ENCODE assay signal across 30 mouse cellular contexts in genomic region chr17:34384699-34385098, GRCm38 (mm10). TPM values are rescaled to one million over a fixed set of nuclear protein-coding genes. Genes with fewer than 3 reads are reported as not detected.
A peak's percentile ranks its signal among the peaks of the same experiment; 100 is the strongest.
DNase-seq lines count a peak whose midpoint lies in the region; ATAC-seq and TF ChIP-seq lines count a peak whose summit lies in the region.
"Had no signal": no experiment of that assay in that cellular context is flagged by ENCODE, and none has a peak within 500 bp of the region (broad histone marks: within the 10 kb centered on the region; RNA-seq: fewer than 3 reads in every experiment).

No protein-coding gene starts in this region.

- no peaks in the 10 kb centered on the region for H3K4me1 ChIP-seq in heart, embryonic 12.5 days (replicated peaks)
- H3K4me1 ChIP-seq in stomach, embryonic 16.5 days (ENCODE audit: control insufficient read depth, insufficient read depth, low read length): no peaks in the 10 kb centered on the region
- H3K4me1 ChIP-seq in stomach, postnatal 0 days (replicated peaks; ENCODE audit: control insufficient read depth, insufficient read depth): no peaks in the 10 kb centered on the region
- H3K4me1 ChIP-seq: embryonic facial prominence, embryonic 13.5 days; embryonic facial prominence, embryonic 15.5 days; forebrain, embryonic 10.5 days; forebrain, embryonic 12.5 days had no signal

- ATAC-seq in heart, embryonic 12.5 days (ENCODE audit: insufficient number of reproducible peaks, low FRiP score): no peak
- ATAC-seq in stomach, embryonic 16.5 days (ENCODE audit: insufficient read depth, low FRiP score): peak; percentile 47; the same call in 1 of the 2 replicates
- no peak for ATAC-seq in stomach, postnatal 0 days (ENCODE audit: low FRiP score, low TSS enrichment)
- ATAC-seq: forebrain, embryonic 14.5 days; forebrain, embryonic 16.5 days had no signal

- TF ChIP-seq CTCF in stomach, postnatal 0 days (IDR thresholded peaks at IDR 0.05; ENCODE audit: low read depth): no peak

- H3K9me3 ChIP-seq in heart, embryonic 12.5 days (replicated peaks): no peaks in the 10 kb centered on the region
- no peaks in the 10 kb centered on the region for H3K9me3 ChIP-seq in stomach, embryonic 16.5 days (replicated peaks; ENCODE audit: control insufficient read depth, low read length)
- no peaks in the 10 kb centered on the region for H3K9me3 ChIP-seq in stomach, postnatal 0 days (ENCODE audit: control insufficient read depth, low read length)
- H3K9me3 ChIP-seq: embryonic facial prominence, embryonic 13.5 days; embryonic facial prominence, embryonic 15.5 days; forebrain, embryonic 12.5 days had no signal

- no peak overlapping the region for H3K9ac ChIP-seq in heart, embryonic 12.5 days
- H3K9ac ChIP-seq in stomach, embryonic 16.5 days (ENCODE audit: low read length): no peak overlapping the region
- H3K9ac ChIP-seq in stomach, postnatal 0 days (ENCODE audit: low read length): no peak overlapping the region
- H3K9ac ChIP-seq: embryonic facial prominence, embryonic 13.5 days; embryonic facial prominence, embryonic 15.5 days; forebrain, embryonic 12.5 days had no signal

- 72% methylated on average over 3 of the region's 3 CpGs for WGBS in heart, embryonic 12.5 days
- WGBS in stomach, embryonic 16.5 days: 68% methylated on average over 3 of the region's 3 CpGs
- WGBS in stomach, postnatal 0 days: 65% methylated on average over 3 of the region's 3 CpGs

- no peaks in the 10 kb centered on the region for H3K36me3 ChIP-seq in heart, embryonic 12.5 days
- H3K36me3 ChIP-seq in stomach, embryonic 16.5 days (ENCODE audit: control insufficient read depth, insufficient read depth, low read length): no peaks in the 10 kb centered on the region
- no peaks in the 10 kb centered on the region for H3K36me3 ChIP-seq in stomach, postnatal 0 days (ENCODE audit: control insufficient read depth, insufficient read depth, low read length)
- H3K36me3 ChIP-seq: embryonic facial prominence, embryonic 13.5 days; embryonic facial prominence, embryonic 15.5 days; forebrain, embryonic 10.5 days; forebrain, embryonic 12.5 days had no signal

- no peak overlapping the region for H3K4me3 ChIP-seq in heart, embryonic 12.5 days
- no peak overlapping the region for H3K4me3 ChIP-seq in stomach, embryonic 16.5 days (replicated peaks; ENCODE audit: low read length)
- H3K4me3 ChIP-seq in stomach, postnatal 0 days (ENCODE audit: low read depth, low read length): no peak overlapping the region
- H3K4me3 ChIP-seq: embryonic facial prominence, embryonic 13.5 days; embryonic facial prominence, embryonic 15.5 days; erythroblast, embryonic 14.5 days; forebrain, embryonic 10.5 days; forebrain, embryonic 12.5 days had no signal

- DNase-seq in heart, adult 11 months: peak; percentile 86
- no peak for DNase-seq in stomach, postnatal 0 days (ENCODE audit: low spot score)
- peak; percentile 6 for DNase-seq in telencephalon, adult 2 months (ENCODE audit: low read depth, low spot score)
- DNase-seq in testis, postnatal 14 days (ENCODE audit: low spot score): peak; percentile 15
- DNase-seq in right cerebral cortex, postnatal 10 days (ENCODE audit: low spot score in 2 of 2): no peak
- no peak for DNase-seq in gastrocnemius, postnatal 10 days
- DNase-seq: adrenal gland, adult 2 months; adrenal gland, postnatal 10 days; adrenal gland, postnatal 25 days; cerebellum, adult 11-12 months; cerebellum, adult 2 months; cerebellum, adult 9-11 months; cerebellum, postnatal 14 days; cerebellum, postnatal 36 days; embryo, embryonic 11 days had no signal

- no peak overlapping the region for H3K4me2 ChIP-seq in heart, embryonic 12.5 days
- no peak overlapping the region for H3K4me2 ChIP-seq in stomach, embryonic 16.5 days (ENCODE audit: low read depth, low read length)
- no peak overlapping the region for H3K4me2 ChIP-seq in stomach, postnatal 0 days (replicated peaks; ENCODE audit: low read depth)
- H3K4me2 ChIP-seq: embryonic facial prominence, embryonic 13.5 days; embryonic facial prominence, embryonic 15.5 days; forebrain, embryonic 12.5 days had no signal

- no peak overlapping the region for H3K27ac ChIP-seq in heart, embryonic 12.5 days (ENCODE audit: poor library complexity, severe bottlenecking)
- H3K27ac ChIP-seq in stomach, embryonic 16.5 days (ENCODE audit: low read length): no peak overlapping the region
- no peak overlapping the region for H3K27ac ChIP-seq in stomach, postnatal 0 days (replicated peaks)
- H3K27ac ChIP-seq: embryonic facial prominence, embryonic 13.5 days; embryonic facial prominence, embryonic 15.5 days; forebrain, embryonic 10.5 days; forebrain, embryonic 12.5 days had no signal

- H3K27me3 ChIP-seq in heart, embryonic 12.5 days (replicated peaks): peaks cover 15% of the 10 kb centered on the region; the same call in 1 of the 2 replicates
- H3K27me3 ChIP-seq in stomach, embryonic 16.5 days (ENCODE audit: control insufficient read depth, insufficient read depth, low read length): no peaks in the 10 kb centered on the region
- H3K27me3 ChIP-seq in stomach, postnatal 0 days (ENCODE audit: control insufficient read depth, insufficient read depth, low read length): no peaks in the 10 kb centered on the region
- H3K27me3 ChIP-seq: embryonic facial prominence, embryonic 15.5 days had no signal

- TF ChIP-seq EP300 in stomach, postnatal 0 days (optimal IDR thresholded peaks at IDR 0.05): no peak

RNA-seq across cellular contexts. Expression of gene Btnl1, which starts 7.8 kb away (rescaled TPM):
- not detected in 2 replicates for polyA plus RNA-seq in heart, embryonic 12.5 days (2016; fragmentation: Nextera tagmentation; extraction: Ambion mirVana)
- 3.5 TPM in 2 replicates for polyA plus RNA-seq in stomach, embryonic 16.5 days (2015; fragmentation: Nextera tagmentation; extraction: Ambion mirVana)
- polyA plus RNA-seq in stomach, postnatal 0 days (2015; fragmentation: Nextera tagmentation; extraction: Ambion mirVana): 0.04 TPM in 1 of 2 replicates, not detected in the other
- total RNA-seq in gastrocnemius, postnatal 10 days (2021): not detected
- total RNA-seq: adrenal gland, adult 2 months; adrenal gland, postnatal 10 days; adrenal gland, postnatal 25 days; adrenal gland, postnatal 4 days; common myeloid progenitor, adult 5-6 weeks; ES-E14; MEL had no signal
- polyA plus RNA-seq: adrenal gland, adult 2 months; C2C12; cerebellum, adult 2 months; embryonic facial prominence, embryonic 11.5 days; embryonic facial prominence, embryonic 13.5 days; embryonic facial prominence, embryonic 15.5 days; erythroblast, embryonic 14.5 days; forebrain, embryonic 10.5 days; forebrain, embryonic 12.5 days; forebrain, embryonic 14.5 days; forebrain, embryonic 16.5 days had no signal

RNA-seq across cellular contexts. Expression of gene BC051142, which starts 13.9 kb away (rescaled TPM):
- not detected in 2 replicates for polyA plus RNA-seq in heart, embryonic 12.5 days (2016; fragmentation: Nextera tagmentation; extraction: Ambion mirVana)
- 1.8 TPM in 2 replicates for polyA plus RNA-seq in stomach, embryonic 16.5 days (2015; fragmentation: Nextera tagmentation; extraction: Ambion mirVana)
- 0.59 and 0.86 TPM in 2 replicates for polyA plus RNA-seq in stomach, postnatal 0 days (2015; fragmentation: Nextera tagmentation; extraction: Ambion mirVana)
- total RNA-seq in gastrocnemius, postnatal 10 days (2021): under 1 TPM; 0.36 to 0.42 TPM
- total RNA-seq: ES-E14, MEL had no signal
- polyA plus RNA-seq: C2C12; erythroblast, embryonic 14.5 days had no signal

RNA-seq across cellular contexts. Expression of gene Btnl2, which starts 30.1 kb away (rescaled TPM):
- polyA plus RNA-seq in heart, embryonic 12.5 days (2016; fragmentation: Nextera tagmentation; extraction: Ambion mirVana): 0.09 TPM in 1 of 2 replicates, not detected in the other
- 1.3 and 1.4 TPM in 2 replicates for polyA plus RNA-seq in stomach, embryonic 16.5 days (2015; fragmentation: Nextera tagmentation; extraction: Ambion mirVana)
- polyA plus RNA-seq in stomach, postnatal 0 days (2015; fragmentation: Nextera tagmentation; extraction: Ambion mirVana): 0.13 and 0.16 TPM in 2 replicates
- under 1 TPM; 0.40 to 0.81 TPM for total RNA-seq in gastrocnemius, postnatal 10 days (2021)
- total RNA-seq: common myeloid progenitor, adult 5-6 weeks; ES-E14; MEL had no signal
- polyA plus RNA-seq: C2C12; cerebellum, adult 2 months; erythroblast, embryonic 14.5 days; forebrain, embryonic 10.5 days; forebrain, embryonic 12.5 days; forebrain, embryonic 14.5 days; forebrain, embryonic 16.5 days had no signal

RNA-seq across cellular contexts. Expression of gene H2-Eb2, which starts 59.2 kb away (rescaled TPM):
- not detected in 2 replicates for polyA plus RNA-seq in heart, embryonic 12.5 days (2016; fragmentation: Nextera tagmentation; extraction: Ambion mirVana)
- not detected in 2 replicates for polyA plus RNA-seq in stomach, embryonic 16.5 days (2015; fragmentation: Nextera tagmentation; extraction: Ambion mirVana)
- polyA plus RNA-seq in stomach, postnatal 0 days (2015; fragmentation: Nextera tagmentation; extraction: Ambion mirVana): not detected in 2 replicates
- total RNA-seq in gastrocnemius, postnatal 10 days (2021): not detected
- total RNA-seq: adrenal gland, adult 2 months; adrenal gland, postnatal 25 days; adrenal gland, postnatal 4 days; common myeloid progenitor, adult 5-6 weeks; ES-E14; MEL had no signal
- polyA plus RNA-seq: C2C12; embryonic facial prominence, embryonic 11.5 days; embryonic facial prominence, embryonic 13.5 days; embryonic facial prominence, embryonic 15.5 days; erythroblast, embryonic 14.5 days; forebrain, embryonic 10.5 days; forebrain, embryonic 12.5 days; forebrain, embryonic 14.5 days; forebrain, embryonic 16.5 days had no signal

Comparison
In these comparisons a context has a peak if more than half of its experiments do, and no peak if none do; other contexts are left out.
1. DNase-seq: peak in heart, adult 11 months (single experiment), telencephalon, adult 2 months (single experiment) and testis, postnatal 14 days (single experiment); none in stomach, postnatal 0 days (single experiment), right cerebral cortex, postnatal 10 days (0 of 2) and gastrocnemius, postnatal 10 days (single experiment).